Mouse (Mus musculus) forebrain, postnatal 0 days (tissue): Measurements from ENCODE around the gene Scn4b. TPM values are rescaled to one million over a fixed set of nuclear protein-coding genes. Genes with fewer than 3 reads are reported as not detected.
A peak's percentile ranks its signal among the peaks of the same experiment; 100 is the strongest.

Experiments used
- ATAC-seq: fragments of 200-750 bp; cut with Nextera tagmentation; 2 replicates; pipeline ENCODE4 v1.8.0; 2017; ENCODE audit warnings: mild to moderate bottlenecking, moderate library complexity
- DNase-seq: peaks from one replicate; pipeline ENCODE4 v3.0.0-alpha.2; 2015
- H3K27ac ChIP-seq: fragments of 300-500 bp; sonication (generic); 2 replicates; pipeline ENCODE4 v1.5.1; 2014; ENCODE audit warnings: low read depth, mild to moderate bottlenecking, antibody characterized with exemption, low read length, moderate library complexity, mixed read lengths
- H3K27me3 ChIP-seq: fragments of 300-500 bp; sonication (generic); 2 replicates; pipeline ENCODE4 v1.6.1; 2014; ENCODE audit warnings: mild to moderate bottlenecking, low read length, mixed read lengths; ENCODE audit not compliant: insufficient read depth
- H3K36me3 ChIP-seq: fragments of 300-500 bp; sonication (generic); 2 replicates; pipeline ENCODE4 v1.6.1; 2014; ENCODE audit warnings: mild to moderate bottlenecking, moderate library complexity; ENCODE audit not compliant: insufficient read depth
- H3K4me1 ChIP-seq: fragments of 300-500 bp; sonication (generic); 2 replicates; pipeline ENCODE4 v1.6.1; 2014; ENCODE audit warnings: antibody characterized with exemption; ENCODE audit not compliant: insufficient read depth
- H3K4me2 ChIP-seq: fragments of 300-500 bp; sonication (generic); 2 replicates; pipeline ENCODE4 v1.6.1; 2014; ENCODE audit warnings: low read depth, mild to moderate bottlenecking, moderate library complexity
- H3K4me3 ChIP-seq: fragments of 300-500 bp; sonication (generic); 2 replicates; pipeline ENCODE4 v1.5.1; 2014; ENCODE audit warnings: low read depth, low read length, mixed read lengths
- H3K9ac ChIP-seq: fragments of 300-500 bp; sonication (generic); 2 replicates; pipeline ENCODE4 v1.6.1; 2014; ENCODE audit warnings: mild to moderate bottlenecking
- H3K9me3 ChIP-seq: fragments of 300-500 bp; sonication (generic); 2 replicates; pipeline ENCODE4 v1.6.1; 2016; ENCODE audit warnings: low read length
- CTCF ChIP-seq: sonication (generic); IDR thresholded peaks from 2 replicates; pipeline ENCODE4 v1.5.1; 2016; ENCODE audit warnings: antibody characterized with exemption, control low read depth, low read depth
- WGBS: fragments of 180-500 bp; shearing (Covaris S2); extraction: QIAGEN DNeasy Blood & Tissue Kit; methylation state at CpG from one replicate; pipeline ENCODE4 v1.1.7; 2014; 5-methylcytosine and 5-hydroxymethylcytosine counted together
- polyA plus RNA-seq: library from polyadenylated mRNA; unstranded; fragments of >200 nt; fragmentation: Nextera tagmentation; extraction: Ambion mirVana; gene quantifications from 2 replicates; pipeline ENCODE4 v1.2.1, GENCODE M21; 2015
- total RNA-seq: library from RNA; depleted of rRNA; stranded (reverse); fragments of >200 nt; gene quantifications from 2 replicates; pipeline ENCODE4 v1.2.3, GENCODE M21; 2014; rRNA removed

The Scn4b gene
- total RNA-seq (0.43 and 0.69 TPM in 2 replicates), polyA plus RNA-seq (0.36 and 0.59 TPM in 2 replicates)

DNA sequence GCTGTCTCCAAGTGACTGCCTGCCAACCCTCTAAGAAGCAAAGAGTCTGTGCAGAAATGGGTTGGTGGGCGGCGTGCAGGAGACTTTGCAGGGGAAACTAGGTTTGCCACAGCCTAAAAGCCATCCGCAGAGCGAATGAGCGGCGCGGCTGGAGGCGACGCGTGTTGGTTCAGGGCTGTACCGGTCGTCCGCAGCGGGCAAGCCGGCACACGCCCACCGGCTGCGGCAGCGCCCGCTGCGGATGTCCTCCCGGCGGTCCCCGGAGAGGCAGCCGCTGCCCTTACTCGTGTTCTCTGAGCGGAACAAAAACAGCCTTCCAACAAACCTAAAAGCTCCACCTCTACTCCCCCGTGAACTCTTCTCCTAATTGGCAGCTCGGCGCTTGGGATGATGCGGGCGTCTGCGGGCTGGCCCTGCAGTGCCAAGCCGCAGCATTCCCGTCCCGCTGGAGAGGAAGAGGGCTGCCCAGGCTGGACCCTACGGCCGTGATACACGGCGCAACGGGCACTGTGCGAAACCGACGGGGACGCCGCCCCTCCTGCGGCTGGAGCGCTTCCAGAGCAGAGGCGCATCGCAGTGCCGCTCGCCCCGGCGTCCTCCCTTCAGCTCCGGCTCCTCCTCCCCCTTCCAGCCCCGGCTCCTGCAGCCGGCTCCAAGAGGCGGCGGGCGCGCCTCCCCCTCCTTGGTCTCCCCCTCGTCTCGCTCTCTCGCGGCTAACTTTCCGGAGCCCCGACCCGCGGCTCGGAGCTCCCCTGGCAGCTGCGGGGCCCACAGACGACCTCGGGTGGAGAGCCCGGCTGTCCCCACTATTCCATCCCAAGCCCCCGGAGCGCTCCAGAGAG lies at the start of gene Scn4b:
Gene Scn4b (plus strand): TSS at position 205 of the 842 bp plus-strand sequence.
- Histone ChIP-seq H3K9me3 (no peaks in the 10 kb centered on the region), H3K4me2 (peak within 1 kb of the TSS; percentile 89), H3K36me3 (no peaks in the 10 kb centered on the region), H3K27me3 (peaks cover 75% of the 10 kb centered on the region), H3K27ac (no peak within 1 kb of the TSS), H3K9ac (peak within 1 kb of the TSS; percentile 37), H3K4me3 (peak within 1 kb of the TSS; percentile 47), H3K4me1 (no peaks in the 10 kb centered on the region)
- under 1% methylated on average over 76 of the region's 76 CpGs for WGBS
- DNase-seq = peak; percentile 49
- ATAC-seq = peak; percentile 40
- no peak for TF ChIP-seq CTCF

DNA sequence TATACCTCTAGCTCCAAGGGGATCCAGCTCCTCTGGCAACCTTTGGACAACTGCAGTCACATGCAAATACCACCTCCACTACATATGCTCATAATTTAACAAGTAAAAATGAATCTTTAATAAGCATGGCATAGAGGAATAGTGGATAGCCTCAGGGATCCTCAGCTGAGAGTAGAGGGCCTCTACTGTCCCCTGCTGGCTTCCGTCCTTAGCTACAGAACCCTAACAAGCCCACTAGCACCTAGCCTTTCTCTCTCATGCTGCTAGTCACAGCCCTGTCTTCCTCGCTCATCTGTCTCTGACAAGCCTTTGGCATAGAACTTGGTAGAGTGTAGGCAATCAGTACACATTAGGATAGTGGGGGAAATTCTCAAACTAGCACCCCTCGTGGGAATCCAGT lies 47.4 kb upstream of the Scn4b start:
- no peak overlapping the region for H3K4me3 ChIP-seq
- no peaks in the 10 kb centered on the region for H3K9me3 ChIP-seq
- 0 out of 2 replicates have a peak, but pooled peaks have one; percentile 15 for TF ChIP-seq CTCF
- DNase-seq (no peak), ATAC-seq (no peak)
- H3K27me3 ChIP-seq = no peaks in the 10 kb centered on the region; the same call in 1 of the 2 replicates
- WGBS = 67% methylated on average over 3 of the region's 3 CpGs
- no peaks in the 10 kb centered on the region for H3K36me3 ChIP-seq
- no peak overlapping the region for H3K4me2 ChIP-seq
- no peaks in the 10 kb centered on the region for H3K4me1 ChIP-seq
- H3K9ac ChIP-seq = no peak overlapping the region
- no peak overlapping the region for H3K27ac ChIP-seq

DNA sequence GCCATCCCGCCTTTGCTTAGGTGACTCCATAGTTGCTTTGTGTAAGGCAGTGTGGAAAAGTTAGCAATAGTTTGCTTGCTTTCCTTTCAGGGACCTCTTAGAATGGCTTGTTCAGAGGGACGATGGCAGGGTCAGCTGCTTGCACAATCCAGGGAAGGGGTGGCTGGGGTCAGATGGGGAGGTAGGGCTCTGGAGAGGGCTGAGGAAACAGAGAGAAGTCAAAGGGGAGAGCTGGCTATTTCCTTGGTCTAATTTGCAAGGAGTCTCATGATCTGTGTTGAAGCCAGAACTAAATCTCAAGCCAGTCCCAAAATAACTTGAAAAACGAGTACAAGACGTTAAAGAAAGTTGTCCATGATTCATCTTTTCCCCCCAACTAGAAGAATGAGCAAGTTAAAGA lies 45.6 kb upstream of the Scn4b start:
- Histone ChIP-seq H3K36me3 (no peaks in the 10 kb centered on the region), H3K27me3 (no peaks in the 10 kb centered on the region; the same call in 1 of the 2 replicates), H3K9ac (no peak overlapping the region), H3K4me3 (no peak overlapping the region), H3K9me3 (no peaks in the 10 kb centered on the region), H3K27ac (no peak overlapping the region), H3K4me1 (no peaks in the 10 kb centered on the region), H3K4me2 (no peak overlapping the region)
- 73% methylated on average over 4 of the region's 4 CpGs for WGBS
- ATAC-seq (no peak), DNase-seq (no peak)
- no peak for TF ChIP-seq CTCF

DNA sequence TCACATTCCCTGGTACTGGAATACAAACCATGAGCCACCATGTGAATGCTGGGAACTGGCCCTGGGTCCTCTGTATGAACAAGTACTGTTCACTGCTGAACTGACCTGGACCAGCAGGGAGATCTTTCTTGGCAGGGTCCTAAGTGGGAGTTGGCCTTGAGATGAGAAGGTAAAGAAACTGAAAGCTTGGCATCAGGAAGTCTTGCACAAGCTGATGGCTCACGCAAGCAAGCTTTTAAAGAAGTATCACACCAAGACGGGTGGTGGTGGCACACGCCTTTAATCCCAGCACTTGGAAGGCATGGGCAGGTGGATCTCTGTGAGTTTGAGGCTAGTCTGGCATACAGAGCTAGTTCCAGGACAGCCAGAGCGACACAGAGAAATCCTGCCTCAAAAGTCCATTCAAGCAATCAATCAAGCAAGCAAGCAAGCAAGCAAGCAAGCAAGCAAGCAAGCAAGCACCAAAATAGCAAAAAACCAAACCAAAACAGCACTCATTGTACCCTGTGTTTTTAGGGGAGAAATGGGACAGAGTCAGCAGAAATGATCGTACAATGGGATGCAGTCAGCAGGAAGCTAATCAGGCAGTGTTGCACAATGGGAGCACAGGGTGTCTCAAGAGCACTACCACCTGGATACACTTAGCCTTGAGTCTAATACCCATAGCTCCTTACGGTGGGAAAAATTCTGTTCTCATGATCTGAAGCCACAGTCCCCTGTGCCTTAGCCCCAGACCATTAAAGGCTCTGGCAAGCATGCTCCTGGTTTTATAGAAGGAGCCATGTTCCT lies 42.9 kb upstream of the Scn4b start:
- H3K36me3 ChIP-seq = no peaks in the 10 kb centered on the region
- no peak overlapping the region for H3K9ac ChIP-seq
- no peak overlapping the region for H3K4me3 ChIP-seq
- no peak for ATAC-seq
- H3K4me2 ChIP-seq = no peak overlapping the region
- no peak for DNase-seq
- H3K4me1 ChIP-seq = no peaks in the 10 kb centered on the region
- H3K27ac ChIP-seq = no peak overlapping the region
- H3K27me3 ChIP-seq = no peaks in the 10 kb centered on the region; the same call in 1 of the 2 replicates
- no peak for TF ChIP-seq CTCF
- no peaks in the 10 kb centered on the region for H3K9me3 ChIP-seq
- WGBS = 72% methylated on average over 6 of the region's 6 CpGs

DNA sequence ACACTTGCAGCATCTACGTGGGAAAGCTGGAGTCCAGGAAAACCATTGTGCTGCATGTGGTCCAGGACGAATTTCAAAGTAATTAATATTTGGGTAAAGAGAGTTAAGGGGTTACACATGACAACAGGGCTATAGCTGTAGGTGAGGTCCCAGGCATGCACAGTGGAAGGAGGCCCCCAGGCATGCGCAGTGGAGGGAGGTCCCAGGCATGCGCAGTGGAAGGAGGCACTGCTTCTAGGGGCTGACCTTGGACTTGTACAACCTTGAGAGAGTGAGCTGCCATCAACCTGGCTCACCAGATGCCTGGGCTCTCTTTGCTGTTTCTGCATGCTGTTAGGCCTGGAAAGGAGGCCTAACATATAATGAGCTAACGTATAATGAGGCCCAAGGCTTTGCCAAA lies 40.3 kb upstream of the Scn4b start:
- Histone ChIP-seq H3K27me3 (no peaks in the 10 kb centered on the region; the same call in 1 of the 2 replicates), H3K4me3 (no peak overlapping the region), H3K36me3 (no peaks in the 10 kb centered on the region), H3K27ac (no peak overlapping the region), H3K4me2 (no peak overlapping the region), H3K4me1 (no peaks in the 10 kb centered on the region), H3K9ac (no peak overlapping the region), H3K9me3 (no peaks in the 10 kb centered on the region)
- no peak for TF ChIP-seq CTCF
- ATAC-seq (no peak), DNase-seq (no peak)
- 83% methylated on average over 5 of the region's 5 CpGs for WGBS

DNA sequence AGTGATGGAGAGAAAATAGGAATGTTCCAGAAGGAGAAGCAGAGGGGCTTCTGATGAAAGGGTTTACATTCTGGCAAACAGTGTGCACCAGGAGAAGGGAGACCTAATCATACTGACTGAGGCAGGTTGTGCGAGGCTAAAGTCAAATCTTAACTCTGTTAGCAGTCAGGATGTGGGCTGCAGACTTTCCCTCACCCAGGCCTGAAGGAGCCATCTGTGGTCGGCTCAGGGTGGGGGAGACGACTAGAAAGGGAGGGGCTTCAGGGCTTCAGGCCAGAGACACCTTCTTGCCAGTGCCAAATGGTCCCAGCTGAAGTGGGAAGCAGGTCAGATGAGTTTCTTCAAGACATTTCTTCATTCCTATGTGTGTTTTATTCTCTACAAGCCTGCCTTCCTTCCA lies 39.8 kb upstream of the Scn4b start:
- H3K4me1 ChIP-seq = no peaks in the 10 kb centered on the region
- H3K27me3 ChIP-seq = no peaks in the 10 kb centered on the region
- DNase-seq (no peak), ATAC-seq (no peak)
- H3K9me3 ChIP-seq = no peaks in the 10 kb centered on the region
- no peak overlapping the region for H3K27ac ChIP-seq
- no peaks in the 10 kb centered on the region for H3K36me3 ChIP-seq
- H3K4me3 ChIP-seq = no peak overlapping the region
- 49% methylated on average over 3 of the region's 3 CpGs for WGBS
- no peak overlapping the region for H3K4me2 ChIP-seq
- no peak for TF ChIP-seq CTCF
- H3K9ac ChIP-seq = no peak overlapping the region

DNA sequence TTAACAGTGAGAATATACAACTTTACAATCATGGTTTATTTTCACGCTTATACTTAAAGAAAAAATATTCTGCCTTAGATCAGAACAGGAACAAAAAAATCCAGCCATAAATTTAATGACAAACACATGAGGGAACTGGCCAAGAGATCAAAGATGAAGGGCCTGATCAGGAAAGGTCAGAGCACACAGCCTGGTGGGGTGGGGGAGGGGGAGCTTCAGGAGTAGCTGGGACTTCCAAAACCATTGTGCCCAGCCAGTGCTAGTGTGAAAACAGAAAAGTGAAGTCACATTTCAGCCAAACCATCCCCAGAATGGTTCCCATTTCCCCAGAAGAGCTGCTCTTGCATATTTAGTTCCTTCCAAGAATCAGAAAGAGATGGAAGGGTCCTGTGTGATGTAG lies 35.7 kb upstream of the Scn4b start:
- DNase-seq = no peak
- TF ChIP-seq CTCF = no peak
- H3K4me3 ChIP-seq = no peak overlapping the region
- H3K4me1 ChIP-seq = no peaks in the 10 kb centered on the region
- no peak for ATAC-seq
- H3K9ac ChIP-seq = no peak overlapping the region
- WGBS = 89% methylated on average over 1 of the region's 1 CpGs
- H3K27me3 ChIP-seq = no peaks in the 10 kb centered on the region
- no peaks in the 10 kb centered on the region for H3K9me3 ChIP-seq
- H3K36me3 ChIP-seq = no peaks in the 10 kb centered on the region
- no peak overlapping the region for H3K27ac ChIP-seq
- no peak overlapping the region for H3K4me2 ChIP-seq
